Mouse (Mus musculus) megakaryocyte, embryonic 14.5 days (primary cell): ENCODE measurements around the gene 2900026A02Rik. TPM values are rescaled to one million over a fixed set of nuclear protein-coding genes. Genes with fewer than 3 reads are reported as not detected.

Source experiments
- H3K27me3 ChIP-seq: replicated peaks from 2 replicates; pipeline ENCODE3; 2012; ENCODE audit warnings: inconsistent platforms
- H3K36me3 ChIP-seq: replicated peaks from 2 replicates; pipeline ENCODE3; 2012; ENCODE audit warnings: low read length, inconsistent platforms, mixed read lengths
- H3K4me1 ChIP-seq: 2 replicates; pipeline ENCODE4 v1.6.1; 2012; ENCODE audit warnings: inconsistent platforms
- H3K4me3 ChIP-seq: replicated peaks from 2 replicates; pipeline ENCODE3; 2012; ENCODE audit warnings: moderate library complexity, mild to moderate bottlenecking, inconsistent platforms
- H3K9me3 ChIP-seq: 2 replicates; pipeline ENCODE4 v1.6.1; 2012; ENCODE audit warnings: inconsistent platforms
- FLI1 ChIP-seq: IDR thresholded peaks from 2 replicates; pipeline ENCODE4 v1.6.1; 2012; ENCODE audit warnings: low read length, inconsistent platforms, mixed read lengths
- GATA1 ChIP-seq: IDR thresholded peaks from 3 replicates; pipeline ENCODE4 v1.6.1; 2012; ENCODE audit warnings: mixed read lengths, low read length, inconsistent platforms, borderline replicate concordance
- polyA plus RNA-seq: library from polyadenylated mRNA; stranded (reverse); fragments of >175 nt; gene quantifications from 2 replicates; pipeline ENCODE4 v1.2.3, GENCODE M21; 2012; ENCODE audit warnings: low replicate concordance; ENCODE audit not compliant: insufficient read depth

Gene 2900026A02Rik
- polyA plus RNA-seq, 1 experiment: 1.7 TPM

DNA sequence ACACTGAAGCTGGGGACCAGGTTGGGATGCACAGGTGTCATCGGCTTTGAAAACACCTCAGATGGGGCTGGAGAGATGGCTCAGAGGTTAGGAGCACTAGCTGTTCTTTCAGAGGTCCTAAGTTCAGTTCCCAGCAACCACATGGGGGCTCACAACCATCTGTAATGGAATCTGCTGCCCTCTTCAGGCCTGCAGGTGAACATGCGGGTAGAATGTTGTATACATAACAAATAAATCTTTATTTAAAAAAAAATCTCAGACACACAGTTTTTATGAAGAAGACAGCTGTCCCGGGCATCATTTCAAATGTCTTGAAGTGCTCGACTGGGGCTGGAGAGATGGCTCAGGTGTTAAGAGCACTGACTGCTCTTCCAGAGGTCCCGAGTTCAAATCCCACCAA lies 80.2 kb downstream of the 2900026A02Rik start:
- peaks cover 81% of the 10 kb centered on the region for H3K27me3 ChIP-seq
- no peaks in the 10 kb centered on the region for H3K36me3 ChIP-seq
- no peak overlapping the region for H3K4me3 ChIP-seq
- H3K9me3 ChIP-seq: peaks cover 15% of the 10 kb centered on the region
- TF ChIP-seq GATA1 (no peak), FLI1 (no peak)
- peaks cover 54% of the 10 kb centered on the region for H3K4me1 ChIP-seq

DNA sequence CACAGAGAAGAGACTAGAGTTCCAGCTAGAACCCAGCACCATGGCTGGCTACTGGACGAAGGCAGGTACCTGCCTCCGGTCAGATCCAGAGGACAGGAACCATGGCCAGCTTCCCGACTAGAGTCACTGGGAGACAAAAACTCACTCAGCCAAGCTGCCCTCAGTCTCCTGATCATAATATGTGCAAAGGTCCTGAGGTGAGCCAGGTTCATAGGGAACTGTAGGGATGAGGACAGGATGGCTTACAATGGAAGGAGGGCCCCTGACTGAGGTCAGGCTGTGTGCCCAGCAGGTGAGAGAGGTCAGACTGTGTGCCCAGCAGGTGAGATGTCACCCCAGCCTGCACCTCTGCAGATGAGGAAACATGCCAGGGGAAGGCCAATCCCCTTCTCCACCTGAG lies 81.0 kb downstream of the 2900026A02Rik start:
- H3K9me3 ChIP-seq: peaks cover 15% of the 10 kb centered on the region
- H3K27me3 ChIP-seq: peaks cover 73% of the 10 kb centered on the region
- no peak for TF ChIP-seq FLI1
- TF ChIP-seq GATA1: no peak

DNA sequence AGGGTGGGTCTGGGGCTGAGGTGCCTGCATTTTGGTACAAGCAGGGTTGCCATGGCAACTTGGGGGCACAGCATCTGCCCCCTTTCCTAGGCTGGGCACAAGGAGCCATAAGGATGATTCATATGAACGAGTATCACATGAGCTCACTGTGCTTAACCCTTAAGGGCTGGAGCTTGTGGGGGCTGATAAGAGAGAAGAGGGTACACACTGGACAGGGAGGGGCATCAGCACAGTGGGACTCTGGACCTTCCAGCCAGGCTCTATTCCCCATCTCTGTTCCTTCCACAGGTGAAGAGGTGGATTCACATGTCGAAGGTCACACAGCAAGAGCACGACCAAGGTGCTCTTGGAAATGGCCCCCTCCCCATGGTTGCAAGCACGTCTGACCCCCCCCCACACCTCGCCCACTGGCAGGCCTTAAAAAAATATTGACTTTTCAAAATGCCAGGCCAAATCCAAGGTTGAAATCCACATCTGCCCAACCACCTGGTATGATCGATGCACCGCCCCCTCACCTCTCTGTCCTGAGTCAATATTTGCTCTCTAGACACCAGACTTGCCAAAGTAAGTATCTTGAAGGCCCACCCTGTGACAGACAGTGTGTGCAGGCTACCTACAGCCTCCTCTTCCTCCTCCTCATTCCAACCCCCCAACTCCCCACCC lies 81.8 kb downstream of the 2900026A02Rik start:
- TF ChIP-seq GATA1 (no peak), FLI1 (no peak)
- Histone ChIP-seq H3K36me3 (peaks cover 3% of the 10 kb centered on the region), H3K4me1 (peaks cover 59% of the 10 kb centered on the region), H3K27me3 (peaks cover 68% of the 10 kb centered on the region), H3K4me3 (peak overlapping the region; percentile 94), H3K9me3 (peaks cover 15% of the 10 kb centered on the region)

More for the DNA sequence above, 81.0 kb downstream of the 2900026A02Rik start:
- peaks cover 54% of the 10 kb centered on the region for H3K4me1 ChIP-seq
- H3K4me3 ChIP-seq: peak overlapping the region; percentile 29
- no peaks in the 10 kb centered on the region for H3K36me3 ChIP-seq

DNA sequence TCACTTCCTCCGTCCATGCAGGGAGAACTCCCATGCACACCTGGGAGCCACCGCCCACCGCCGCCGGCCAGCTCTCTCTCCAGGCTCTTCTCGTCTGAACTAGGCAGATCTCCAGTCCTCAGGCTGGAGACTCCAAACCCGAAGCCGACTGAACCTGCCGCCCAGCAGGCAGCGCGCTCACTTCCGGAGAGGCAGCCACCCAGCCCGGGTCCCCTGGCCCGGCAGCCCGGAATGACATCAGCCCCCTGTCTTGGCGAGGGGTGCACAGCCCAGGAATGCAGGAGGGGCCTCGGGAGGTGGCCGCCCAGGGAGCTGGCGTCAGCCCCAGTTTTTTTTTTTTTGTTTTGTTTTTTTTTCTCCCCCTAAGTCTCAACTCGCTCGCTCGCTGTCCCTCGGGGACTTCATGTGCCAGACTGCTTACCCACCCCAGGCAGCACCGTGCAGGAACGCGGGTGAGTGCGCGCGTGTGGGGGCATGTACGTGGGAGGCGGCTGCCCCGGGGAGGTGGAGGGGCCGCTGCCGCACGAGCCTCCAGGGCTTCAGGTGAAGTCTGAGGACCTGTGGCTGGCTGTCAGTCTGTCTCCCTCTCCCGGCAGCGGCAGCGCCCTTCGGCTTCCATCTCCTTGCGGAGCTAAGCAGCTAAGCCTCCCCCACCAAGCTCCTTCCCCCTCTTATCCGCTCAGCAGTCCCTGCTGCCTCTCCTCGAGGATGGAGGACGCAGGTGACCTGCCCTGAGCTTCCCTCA lies 82.5 kb downstream of the 2900026A02Rik start:
- Histone ChIP-seq H3K36me3 (peaks cover 10% of the 10 kb centered on the region), H3K27me3 (peaks cover 61% of the 10 kb centered on the region), H3K9me3 (peaks cover 15% of the 10 kb centered on the region), H3K4me3 (peak overlapping the region; percentile 94), H3K4me1 (peaks cover 66% of the 10 kb centered on the region)
- no peak for TF ChIP-seq GATA1
- no peak for TF ChIP-seq FLI1

DNA sequence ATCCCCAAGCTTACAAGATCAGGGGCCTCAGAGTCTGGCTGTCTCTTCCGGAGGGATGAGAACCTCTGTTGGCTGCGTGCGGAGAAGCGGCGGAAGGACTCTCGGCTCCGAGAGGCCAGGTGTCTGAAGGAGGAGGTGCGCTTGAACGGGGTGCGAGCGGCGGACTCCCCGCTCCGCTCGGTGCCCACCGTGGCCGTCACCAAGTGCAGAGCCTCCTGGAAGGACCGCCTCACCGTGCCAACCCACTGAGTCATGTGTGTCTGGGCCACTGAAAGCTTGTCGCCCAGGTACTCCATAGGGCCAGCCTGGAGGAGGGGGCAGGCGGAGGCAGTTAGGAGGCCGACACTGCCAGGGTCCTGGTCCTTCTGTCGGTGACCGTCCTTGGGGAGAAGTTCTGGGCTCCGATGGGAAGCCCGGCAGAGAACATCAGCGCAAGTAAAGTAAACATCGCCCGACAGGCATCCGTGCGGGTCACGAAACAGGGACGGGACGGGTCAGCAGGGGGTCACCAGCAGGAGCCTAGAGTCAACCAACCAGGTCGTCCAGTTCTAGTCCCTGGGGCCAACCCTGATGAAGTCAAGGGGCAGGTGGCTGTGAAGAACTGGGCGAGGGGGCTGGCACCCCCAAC lies 83.2 kb downstream of the 2900026A02Rik start:
- TF ChIP-seq FLI1 (no peak), GATA1 (no peak)
- peaks cover 54% of the 10 kb centered on the region for H3K27me3 ChIP-seq
- H3K36me3 ChIP-seq: peaks cover 13% of the 10 kb centered on the region
- peaks cover 15% of the 10 kb centered on the region for H3K9me3 ChIP-seq
- peaks cover 73% of the 10 kb centered on the region for H3K4me1 ChIP-seq
- peak overlapping the region; percentile 94 for H3K4me3 ChIP-seq

DNA sequence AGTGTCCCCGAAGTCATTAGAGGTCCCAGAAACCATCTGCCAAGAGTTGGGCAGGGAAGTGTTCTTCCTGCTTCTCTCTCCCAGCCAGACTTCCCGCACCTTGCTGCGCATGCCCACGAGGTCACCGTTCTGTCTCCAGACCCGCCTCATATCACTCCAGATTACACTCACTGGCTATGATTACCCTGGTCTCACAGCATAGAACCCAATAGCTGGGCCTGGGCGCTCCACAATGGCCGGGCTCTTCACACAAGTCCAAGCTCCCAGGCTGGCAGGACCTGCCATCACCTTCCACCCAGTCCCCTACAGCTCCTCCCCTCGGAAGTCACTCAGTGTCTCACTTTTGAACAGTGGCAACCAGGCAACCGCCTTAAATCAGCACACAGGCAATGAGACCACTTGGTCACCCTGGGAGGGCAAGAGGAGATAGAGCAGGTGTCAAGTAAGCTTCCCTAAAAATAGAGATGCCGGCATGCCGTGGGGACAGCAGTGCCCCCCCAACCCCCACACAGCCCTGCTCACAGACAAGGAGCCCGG lies 84.0 kb downstream of the 2900026A02Rik start:
- Histone ChIP-seq H3K27me3 (peaks cover 46% of the 10 kb centered on the region), H3K9me3 (peaks cover 15% of the 10 kb centered on the region), H3K4me1 (peaks cover 75% of the 10 kb centered on the region), H3K36me3 (peaks cover 14% of the 10 kb centered on the region), H3K4me3 (peak overlapping the region; percentile 94)
- no peak for TF ChIP-seq GATA1
- no peak for TF ChIP-seq FLI1

DNA sequence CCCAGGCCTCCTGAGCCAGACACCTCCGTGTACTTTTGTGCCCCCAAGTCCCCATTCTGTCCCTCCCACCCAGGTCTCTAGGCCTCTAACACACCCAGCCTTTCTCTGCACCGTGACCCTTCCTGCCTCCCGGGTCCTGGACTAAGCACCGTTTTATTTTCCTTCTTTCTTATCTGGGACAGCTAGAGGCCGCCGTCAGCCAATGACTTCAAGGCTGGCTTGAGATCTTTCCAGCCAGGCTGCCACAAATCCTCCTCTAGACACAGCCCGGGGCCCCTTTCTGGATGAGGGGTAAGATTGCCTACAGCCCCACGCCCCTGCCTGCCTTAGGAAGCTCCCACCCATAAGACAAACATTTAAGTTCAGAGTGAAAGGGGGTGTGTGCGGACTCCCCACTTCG lies 85.5 kb downstream of the 2900026A02Rik start:
- H3K9me3 ChIP-seq: peaks cover 10% of the 10 kb centered on the region
- H3K4me1 ChIP-seq: peaks cover 90% of the 10 kb centered on the region
- peaks cover 35% of the 10 kb centered on the region for H3K27me3 ChIP-seq
- H3K4me3 ChIP-seq: peak overlapping the region; percentile 94
- H3K36me3 ChIP-seq: peaks cover 26% of the 10 kb centered on the region
- TF ChIP-seq FLI1 (no peak), GATA1 (no peak)

DNA sequence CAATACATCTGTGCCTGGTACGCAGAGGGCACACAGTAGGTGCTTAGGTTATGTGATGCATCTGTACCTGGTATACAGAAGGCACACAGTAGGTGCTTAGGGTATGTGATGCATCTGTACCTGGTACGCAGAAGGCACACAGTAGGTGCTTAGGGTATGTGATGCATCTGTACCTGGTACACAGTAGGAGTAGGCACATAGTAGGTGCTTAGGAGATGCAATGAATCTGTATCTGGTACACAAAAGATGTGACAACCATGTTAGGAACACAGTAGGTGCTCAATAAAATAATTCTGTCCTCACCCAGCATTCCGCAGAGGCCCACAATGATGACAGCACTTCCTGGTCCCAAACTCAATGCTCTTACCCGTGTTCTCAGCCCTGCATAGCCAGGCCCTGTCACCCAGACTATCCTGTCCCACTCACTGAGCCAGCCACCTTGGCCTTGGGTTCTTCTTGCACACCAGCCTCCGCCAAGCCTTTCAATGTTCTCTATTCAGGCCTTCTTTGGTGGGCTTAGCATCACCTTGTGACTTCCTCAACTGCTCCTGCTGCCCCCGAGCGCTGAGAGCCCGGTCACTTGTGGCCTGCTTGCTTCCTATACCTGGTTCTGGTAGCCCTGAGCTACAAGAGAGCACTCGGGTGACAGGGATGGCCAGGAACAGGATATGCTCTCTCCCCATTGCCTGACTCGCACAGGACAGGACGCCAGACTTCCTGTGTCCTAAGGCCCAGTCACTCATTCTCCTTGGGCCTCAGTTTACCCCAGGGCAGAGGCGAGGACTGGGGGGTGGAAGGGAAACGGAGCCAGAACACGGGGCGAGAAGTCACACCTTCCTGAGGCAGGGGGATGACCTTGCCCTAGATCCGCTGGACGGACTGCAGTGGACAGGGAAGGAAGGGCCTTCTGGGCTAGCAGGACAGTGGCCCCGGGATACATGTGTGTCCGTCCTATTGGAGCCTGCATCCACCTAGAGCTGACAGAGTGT lies 87.0 kb downstream of the 2900026A02Rik start:
- Histone ChIP-seq H3K4me3 (peak overlapping the region; percentile 86), H3K4me1 (peaks cover 94% of the 10 kb centered on the region), H3K9me3 (no peaks in the 10 kb centered on the region), H3K36me3 (peaks cover 29% of the 10 kb centered on the region), H3K27me3 (peaks cover 20% of the 10 kb centered on the region)
- TF ChIP-seq GATA1 (no peak), FLI1 (no peak)

DNA sequence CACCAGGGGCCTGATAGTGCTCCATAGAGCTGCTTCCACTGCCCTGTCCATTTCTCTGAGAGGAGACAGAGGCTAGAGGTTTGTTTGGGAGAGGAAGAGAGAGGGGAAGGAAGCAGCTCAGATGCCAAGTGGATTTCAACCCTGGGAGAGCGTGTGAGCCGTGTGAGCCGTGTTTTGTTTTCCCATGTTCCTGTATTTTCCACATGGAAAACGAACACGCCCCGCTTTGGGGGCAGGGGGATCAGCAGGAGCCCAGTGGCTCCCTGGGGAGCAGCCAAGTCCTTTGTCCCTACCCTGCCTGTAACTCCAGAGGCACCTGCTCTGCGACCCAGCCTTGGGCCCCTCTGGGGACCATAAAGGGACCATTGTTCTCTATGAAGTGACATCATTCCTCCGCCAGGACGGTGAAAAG lies 88.0 kb downstream of the 2900026A02Rik start:
- Histone ChIP-seq H3K27me3 (peaks cover 14% of the 10 kb centered on the region), H3K4me1 (peaks cover 96% of the 10 kb centered on the region), H3K9me3 (no peaks in the 10 kb centered on the region), H3K4me3 (peak overlapping the region; percentile 86), H3K36me3 (peaks cover 34% of the 10 kb centered on the region)
- no peak for TF ChIP-seq FLI1
- no peak for TF ChIP-seq GATA1
